Mouse (Mus musculus) small intestine, adult 2 months (tissue): Measurements from ENCODE around the gene Cntnap2.

ENCODE experiments used
- CTCF ChIP-seq: fragments of 200-500 bp; IDR thresholded peaks from 2 replicates; pipeline ENCODE4 v1.5.1; 2012; ENCODE audit warnings: low read depth, mild to moderate bottlenecking, control low read depth, inconsistent platforms, low read length, moderate library complexity, mixed read lengths; ENCODE audit not compliant: insufficient replicate concordance, insufficient read length; ENCODE audit errors: extremely low read depth
- POLR2A ChIP-seq: fragments of 200-500 bp; IDR thresholded peaks from 2 replicates; pipeline ENCODE4 v1.6.1; 2012; ENCODE audit warnings: low read depth, mild to moderate bottlenecking, control low read depth, inconsistent platforms, low read length, moderate library complexity

- TF ChIP-seq CTCF (no peak), POLR2A (no peak)
Measured at GRCm38 (mm10) chr6:47043586-47043985, 1984.4 kb downstream of the Cntnap2 start.
